Mouse (Mus musculus): ENCODE data around the gene Spef1.

The Spef1 gene

GRCm38 (mm10) chr2:131175286-131175944, 11.7 kb downstream of the Spef1 start:
- in situ Hi-C loops (cut with MboI; ENCODE audit: low sequenced_read_pairs): no loop called here

DNA sequence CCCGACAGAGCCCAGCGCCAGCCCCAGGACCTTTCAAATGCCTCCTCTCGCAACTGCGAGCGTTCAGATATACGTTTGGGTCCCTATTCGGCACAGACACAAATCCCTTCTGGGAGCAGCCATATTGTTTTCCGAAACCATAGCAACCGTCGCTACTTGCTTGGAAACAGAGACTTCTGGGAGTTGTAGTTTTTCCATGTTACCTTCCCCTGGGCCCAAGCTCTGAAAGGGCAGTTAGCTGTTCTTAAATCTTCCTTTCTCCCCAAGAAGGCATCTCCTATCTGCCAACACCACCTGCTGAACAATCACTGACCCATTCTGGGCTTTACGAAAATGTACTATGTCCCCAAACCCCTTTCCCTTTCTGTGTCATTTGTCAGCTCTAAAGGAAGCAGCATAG, 12.4 kb downstream of the Spef1 start:
- in situ Hi-C loops (cut with MboI; ENCODE audit: low sequenced_read_pairs): no loop called here

DNA sequence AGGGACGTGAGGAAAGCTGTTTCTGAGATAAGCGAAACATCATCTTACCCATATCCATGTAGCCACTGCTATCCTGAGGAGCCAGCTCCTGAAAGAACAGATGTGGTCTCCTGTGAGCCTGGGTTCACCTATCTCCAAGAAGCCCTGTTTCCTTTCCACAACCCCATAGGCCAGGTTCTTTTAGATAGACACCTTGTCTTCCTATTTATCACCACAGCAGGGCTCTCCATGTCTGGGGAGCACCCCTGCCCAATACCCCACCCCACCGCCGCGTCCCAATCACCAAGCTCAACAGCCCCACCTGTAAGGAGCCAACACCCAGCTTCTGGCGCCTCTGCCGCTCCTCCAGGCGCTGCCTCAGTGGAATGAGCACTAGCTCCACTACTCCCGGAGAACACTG, 14.8 kb downstream of the Spef1 start:
- in situ Hi-C loops (cut with MboI; ENCODE audit: low sequenced_read_pairs): no loop called here

DNA sequence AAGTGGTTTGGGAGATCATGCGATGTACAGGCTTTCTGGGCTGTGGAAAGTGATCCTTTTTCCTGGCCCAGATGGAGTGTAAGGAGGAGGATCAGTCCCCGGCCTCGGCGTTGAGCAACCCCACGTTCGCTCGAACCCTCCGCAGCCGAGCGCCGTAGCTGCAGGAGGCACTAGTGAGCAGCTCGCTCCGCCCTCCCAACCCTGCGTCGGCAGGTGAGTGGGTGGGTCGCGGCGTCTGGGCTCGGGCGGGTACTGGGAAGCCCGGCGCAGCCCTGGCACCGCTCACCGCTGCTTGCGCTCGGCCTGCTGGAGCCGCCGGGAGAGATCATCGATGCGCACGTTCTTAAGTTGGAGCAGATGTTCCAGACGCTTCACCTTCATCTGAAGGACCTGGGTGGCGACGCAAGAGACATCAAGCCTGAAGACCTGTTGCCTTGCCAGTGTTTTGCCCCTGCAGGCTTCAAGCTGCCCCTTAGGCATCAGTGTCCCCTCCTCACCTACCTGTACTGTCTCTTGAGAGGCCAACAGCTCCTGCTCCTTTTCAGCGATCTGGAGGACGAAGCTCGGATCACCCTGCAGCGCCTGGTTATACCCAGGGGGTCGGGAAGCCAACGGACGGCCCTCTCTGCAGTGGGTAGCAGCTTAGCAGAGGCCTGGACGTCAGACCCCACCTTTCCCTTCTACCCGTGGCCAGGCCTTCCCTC, 15.5 kb downstream of the Spef1 start:
- in situ Hi-C loops (cut with MboI; ENCODE audit: low sequenced_read_pairs): no loop called here

DNA sequence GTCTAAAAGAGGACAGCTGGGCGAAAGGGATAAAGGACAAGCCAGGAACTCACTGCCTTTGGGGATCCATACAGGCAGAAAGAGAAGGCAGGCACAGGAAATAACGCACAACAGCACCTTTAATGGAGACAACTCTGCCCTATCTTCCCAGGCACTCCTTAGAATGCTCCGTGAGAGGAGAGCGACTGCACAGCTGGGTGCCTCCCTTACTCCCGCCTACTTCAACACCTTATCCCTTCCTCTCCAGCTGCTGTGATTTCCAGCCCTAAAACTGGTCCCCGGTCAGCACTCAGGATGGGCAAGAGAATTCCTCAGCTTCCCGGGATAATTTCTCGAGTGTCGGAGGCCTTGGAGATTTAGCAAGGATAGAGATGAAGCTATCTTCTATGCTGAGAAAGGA, 16.1 kb downstream of the Spef1 start:
- in situ Hi-C loops (cut with MboI; ENCODE audit: low sequenced_read_pairs): no loop called here

DNA sequence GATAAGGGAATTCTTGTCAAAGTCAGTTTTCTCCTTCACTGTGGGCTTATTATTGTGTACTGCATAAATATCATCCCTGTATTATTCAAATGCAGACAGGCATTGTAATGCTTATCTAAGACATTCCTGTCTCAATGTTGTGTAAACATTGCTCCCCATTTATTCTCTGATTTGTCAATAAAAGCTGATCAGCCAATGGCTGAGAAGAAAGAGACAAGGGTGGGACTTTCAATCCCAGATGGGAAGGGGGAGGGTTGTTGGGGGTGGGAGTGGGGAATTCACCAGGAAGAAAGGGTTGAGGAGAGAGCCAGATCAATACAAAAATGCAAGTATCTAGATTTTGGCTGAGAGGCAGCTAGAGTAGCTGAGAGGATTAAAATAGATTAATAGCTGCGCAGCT, 18.2 kb downstream of the Spef1 start:
- in situ Hi-C loops (cut with MboI; ENCODE audit: low sequenced_read_pairs): no loop called here

- in situ Hi-C loops (cut with MboI; ENCODE audit: low sequenced_read_pairs): no loop called here
Measured at GRCm38 (mm10) chr2:131167984-131168383, 19.1 kb downstream of the Spef1 start.

DNA sequence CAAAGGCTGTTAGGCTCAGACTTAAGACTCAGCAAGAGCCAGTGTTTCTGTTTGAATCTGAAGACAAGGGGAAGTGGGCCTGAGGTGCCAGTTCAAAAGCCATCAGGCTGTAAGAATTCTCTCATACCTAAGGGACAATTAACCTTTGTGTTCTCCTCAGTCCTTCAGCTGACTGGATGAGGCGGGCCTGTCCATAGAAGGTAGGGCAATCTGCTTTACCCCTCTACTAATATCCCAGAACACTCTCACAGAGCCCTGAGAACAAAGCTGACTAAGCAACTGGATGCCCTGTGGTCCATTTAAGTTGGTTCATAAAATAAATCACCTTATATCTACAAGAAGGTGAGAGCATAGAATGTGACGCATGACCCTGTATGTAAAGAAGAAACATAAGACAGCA, 20.9 kb downstream of the Spef1 start:
- in situ Hi-C loops (cut with MboI; ENCODE audit: low sequenced_read_pairs): no loop called here

DNA sequence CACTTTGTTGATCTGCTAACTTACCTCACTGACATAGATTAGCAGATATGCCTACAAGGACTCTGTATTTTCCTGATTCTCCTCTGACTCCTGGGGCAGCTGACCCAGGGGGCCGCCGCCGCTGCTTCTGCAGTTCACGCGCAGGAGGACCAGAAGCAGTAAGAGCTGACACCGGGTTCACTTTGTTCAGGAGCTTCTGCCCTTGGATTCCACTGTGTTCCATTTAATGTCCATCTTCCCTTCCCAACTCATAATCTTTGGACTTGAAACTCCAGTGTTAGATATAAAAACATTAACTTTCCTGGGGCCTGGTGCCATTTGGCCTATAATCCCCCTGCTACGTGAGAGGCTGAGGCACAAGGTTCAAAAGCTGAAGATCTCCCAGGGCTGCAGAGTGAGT, 23.2 kb downstream of the Spef1 start:
- in situ Hi-C loops (cut with MboI; ENCODE audit: low sequenced_read_pairs): no loop called here

GRCm38 (mm10) chr2:131160671-131161111, 26.4 kb downstream of the Spef1 start:
- in situ Hi-C loops (cut with MboI; ENCODE audit: low sequenced_read_pairs): no loop called here

- in situ Hi-C loops (cut with MboI; ENCODE audit: low sequenced_read_pairs): no loop called here
Measured at GRCm38 (mm10) chr2:131159938-131160581, 27.0 kb downstream of the Spef1 start, which contains the start of gene 1700037H04Rik. Gene 1700037H04Rik, minus strand, starts transcription at chr2:131160081.

DNA sequence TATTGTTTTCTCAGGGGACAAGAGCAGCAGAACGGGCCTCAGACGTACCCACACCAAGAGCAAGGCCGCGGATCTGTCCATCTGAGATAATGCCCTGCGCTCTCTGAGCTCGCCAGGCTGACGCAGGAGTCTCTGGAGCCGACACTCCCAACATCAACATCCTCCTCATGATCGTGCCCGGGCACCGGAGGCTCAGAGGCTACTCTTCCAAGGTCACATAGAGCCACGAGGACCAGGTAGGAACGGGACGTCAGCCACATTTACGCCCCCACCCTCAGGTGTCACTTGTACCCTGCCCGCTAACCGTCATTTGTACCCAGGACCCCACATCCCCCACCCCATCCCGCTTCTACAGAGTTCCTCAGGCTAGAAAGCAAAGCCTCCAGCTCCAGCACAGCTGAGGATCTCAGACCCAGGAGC, 27.6 kb downstream of the Spef1 start:
- in situ Hi-C loops (cut with MboI; ENCODE audit: low sequenced_read_pairs): no loop called here

DNA sequence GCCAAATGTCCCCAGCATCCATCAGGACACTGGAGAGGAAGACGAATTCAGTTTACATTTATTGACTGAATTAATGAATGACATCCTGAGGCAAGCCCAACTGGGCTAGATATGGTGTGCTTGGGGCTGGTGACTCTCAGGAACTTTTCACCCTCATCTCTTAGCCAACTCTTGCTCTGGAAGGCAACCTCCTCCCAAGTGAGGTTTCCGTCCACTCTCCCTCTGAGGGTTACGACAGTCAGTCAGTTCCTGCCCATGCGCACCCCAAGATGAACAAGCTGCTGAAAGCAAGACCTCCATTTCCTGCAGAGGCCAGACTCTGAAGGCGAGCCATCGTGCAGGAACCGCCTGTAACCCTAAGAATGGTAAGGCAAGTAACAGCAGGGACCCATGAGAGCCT, 30.1 kb downstream of the Spef1 start:
- in situ Hi-C loops (cut with MboI; ENCODE audit: low sequenced_read_pairs): no loop called here

DNA sequence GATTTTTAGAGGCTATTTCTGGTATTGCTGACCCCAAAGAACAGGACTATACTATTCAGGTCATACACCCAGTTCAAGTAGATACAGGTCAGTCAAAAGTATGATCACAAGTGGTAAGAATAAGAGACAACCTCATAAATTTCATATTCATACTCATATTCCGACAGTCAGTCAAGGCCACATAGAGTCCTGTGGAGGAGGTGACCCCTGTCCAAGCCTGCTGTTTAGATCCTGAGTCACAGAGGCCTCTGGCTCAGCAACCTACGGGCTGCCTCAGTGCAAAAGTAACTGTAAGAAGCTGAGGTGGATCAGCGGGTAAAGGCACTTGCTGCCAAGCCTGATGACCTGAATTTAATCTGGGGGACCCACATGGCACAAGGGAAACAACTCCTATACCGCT, 33.0 kb downstream of the Spef1 start:
- in situ Hi-C loops (cut with MboI; ENCODE audit: low sequenced_read_pairs): no loop called here

GRCm38 (mm10) chr2:131152166-131152730, 34.8 kb downstream of the Spef1 start:
- in situ Hi-C loops (cut with MboI; ENCODE audit: low sequenced_read_pairs): no loop called here

- in situ Hi-C loops (cut with MboI; ENCODE audit: low sequenced_read_pairs): no loop called here
Measured at GRCm38 (mm10) chr2:131149254-131149578, 37.9 kb downstream of the Spef1 start.

DNA sequence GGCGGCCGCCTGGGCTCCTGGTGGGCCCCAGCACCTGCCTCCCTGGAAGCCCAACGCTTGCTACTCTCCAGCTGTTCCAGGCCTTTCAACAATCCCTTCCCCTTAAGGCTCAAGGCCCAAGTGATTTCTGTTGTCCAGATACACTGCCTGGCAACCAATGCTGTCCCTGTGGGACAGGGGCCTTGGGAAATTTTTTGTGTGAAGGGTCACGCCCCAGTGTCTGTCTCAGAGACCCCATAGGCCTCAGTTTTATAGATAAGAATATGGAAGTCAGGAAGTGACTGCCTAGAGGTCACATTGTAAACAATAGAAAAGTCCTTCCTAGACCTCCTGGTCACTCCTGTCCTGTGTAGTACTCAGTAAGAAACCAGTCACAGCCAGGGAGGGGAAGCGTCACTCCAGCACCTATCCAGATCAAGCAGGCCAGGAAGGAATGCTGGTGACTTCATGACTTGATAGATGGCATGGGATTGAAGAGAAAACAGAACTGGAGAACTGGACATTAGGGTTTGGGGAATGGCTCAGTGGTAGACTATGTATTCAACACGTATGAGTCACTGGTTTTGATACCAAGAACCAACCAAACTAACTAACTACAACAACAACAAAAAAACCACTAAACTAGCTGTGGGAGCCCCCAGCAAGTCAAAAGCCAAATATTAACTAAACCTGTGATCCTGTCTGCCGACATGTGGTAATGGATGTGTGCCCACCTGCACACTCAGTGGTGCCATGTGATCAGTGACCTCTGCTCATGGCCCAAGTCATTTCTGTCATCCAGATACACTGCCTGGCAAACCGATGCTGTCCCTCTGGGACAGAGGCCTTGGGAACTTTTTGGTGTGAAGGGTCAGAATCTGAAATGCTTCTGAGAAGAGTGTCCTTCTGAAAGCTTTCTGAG, 38.5 kb downstream of the Spef1 start:
- in situ Hi-C loops (cut with MboI; ENCODE audit: low sequenced_read_pairs): no loop called here

DNA sequence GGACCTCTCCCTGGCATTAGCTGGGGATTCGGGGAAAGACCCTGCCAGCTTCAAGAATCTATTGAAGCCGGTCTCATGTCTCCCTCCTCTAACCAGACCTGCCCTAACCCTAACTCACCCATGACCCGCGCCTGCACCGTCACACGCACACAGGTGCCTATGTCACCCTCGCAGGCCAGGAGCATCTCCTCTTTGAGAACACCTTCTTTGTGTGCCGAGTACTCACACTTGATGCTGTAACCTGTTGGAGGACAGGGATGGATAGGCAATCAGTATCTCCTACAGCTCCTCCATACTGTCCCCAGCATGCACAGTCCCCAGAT, 40.1 kb downstream of the Spef1 start:
- in situ Hi-C loops (cut with MboI; ENCODE audit: low sequenced_read_pairs): no loop called here

GRCm38 (mm10) chr2:131146193-131147042, 40.7 kb downstream of the Spef1 start:
- in situ Hi-C loops (cut with MboI; ENCODE audit: low sequenced_read_pairs): no loop called here

GRCm38 (mm10) chr2:131145536-131145935, 41.5 kb downstream of the Spef1 start:
- in situ Hi-C loops (cut with MboI; ENCODE audit: low sequenced_read_pairs): no loop called here

Measured in CH12F3 (cell line).